Mouse (Mus musculus): ENCODE measurements around the gene Idh1. TPM values are rescaled to one million over a fixed set of nuclear protein-coding genes. Genes with fewer than 3 reads are reported as not detected.

Idh1 gene
- polyA plus RNA-seq, 1 experiment from 2014 or later: 436 TPM

GRCm38 (mm10) chr1:65144783-65145182 lies 41.5 kb downstream of the Idh1 start:
- Histone ChIP-seq H3K27me3 (ENCODE audit: control insufficient read depth, insufficient read depth, low read length) (no peaks in the 10 kb centered on the region), H3K4me1 (ENCODE audit: control insufficient read depth, insufficient read depth, low read length) (no peaks in the 10 kb centered on the region), H3K27ac (ENCODE audit: low read depth, low read length) (no peak overlapping the region), H3K9me3 (ENCODE audit: control insufficient read depth, low read length) (no peaks in the 10 kb centered on the region), H3K4me2 (ENCODE audit: low read depth) (no peak overlapping the region), H3K4me3 (ENCODE audit: low read depth, low read length) (no peak overlapping the region), H3K9ac (ENCODE audit: low read length) (no peak overlapping the region), H3K36me3 (ENCODE audit: control insufficient read depth, insufficient read depth, low read length) (no peaks in the 10 kb centered on the region)
- ATAC-seq (ENCODE audit: insufficient read depth, low FRiP score, low TSS enrichment): no peak
- 89% methylated on average over 2 of the region's 2 CpGs for WGBS
- DNase-seq (ENCODE audit: low spot score): no peak

GRCm38 (mm10) chr1:65137560-65137959 lies 48.7 kb downstream of the Idh1 start:
- Histone ChIP-seq H3K4me2 (ENCODE audit: low read depth) (no peak overlapping the region), H3K36me3 (ENCODE audit: control insufficient read depth, insufficient read depth, low read length) (no peaks in the 10 kb centered on the region), H3K4me1 (ENCODE audit: control insufficient read depth, insufficient read depth, low read length) (no peaks in the 10 kb centered on the region), H3K27me3 (ENCODE audit: control insufficient read depth, insufficient read depth, low read length) (no peaks in the 10 kb centered on the region), H3K9me3 (ENCODE audit: control insufficient read depth, low read length) (no peaks in the 10 kb centered on the region), H3K4me3 (ENCODE audit: low read depth, low read length) (no peak overlapping the region), H3K27ac (ENCODE audit: low read depth, low read length) (no peak overlapping the region), H3K9ac (ENCODE audit: low read length) (no peak overlapping the region)
- whole genome bisulfite sequencing: 76% methylated on average over 6 of the region's 6 CpGs
- no peak for ATAC-seq (ENCODE audit: insufficient read depth, low FRiP score, low TSS enrichment)
- no peak for DNase-seq (ENCODE audit: low spot score)

GRCm38 (mm10) chr1:65132833-65133232 lies 53.5 kb downstream of the Idh1 start:
- Histone ChIP-seq H3K4me3 (ENCODE audit: low read depth, low read length) (no peak overlapping the region), H3K9ac (ENCODE audit: low read length) (no peak overlapping the region), H3K27me3 (ENCODE audit: control insufficient read depth, insufficient read depth, low read length) (no peaks in the 10 kb centered on the region), H3K27ac (ENCODE audit: low read depth, low read length) (no peak overlapping the region), H3K4me2 (ENCODE audit: low read depth) (no peak overlapping the region), H3K9me3 (ENCODE audit: control insufficient read depth, low read length) (no peaks in the 10 kb centered on the region), H3K36me3 (ENCODE audit: control insufficient read depth, insufficient read depth, low read length) (no peaks in the 10 kb centered on the region), H3K4me1 (ENCODE audit: control insufficient read depth, insufficient read depth, low read length) (no peaks in the 10 kb centered on the region)
- DNase-seq (ENCODE audit: low spot score) (no peak), ATAC-seq (ENCODE audit: insufficient read depth, low FRiP score, low TSS enrichment) (no peak)
- WGBS: 83% methylated on average over 1 of the region's 1 CpGs

GRCm38 (mm10) chr1:65131671-65132070 lies 54.6 kb downstream of the Idh1 start:
- DNase-seq (ENCODE audit: low spot score) (no peak), ATAC-seq (ENCODE audit: insufficient read depth, low FRiP score, low TSS enrichment) (no peak)
- H3K4me2 ChIP-seq (ENCODE audit: low read depth): no peak overlapping the region
- H3K4me3 ChIP-seq (ENCODE audit: low read depth, low read length): no peak overlapping the region
- H3K27ac ChIP-seq (ENCODE audit: low read depth, low read length): no peak overlapping the region
- WGBS: 94% methylated on average over 1 of the region's 1 CpGs
- H3K9ac ChIP-seq (ENCODE audit: low read length): no peak overlapping the region
- no peaks in the 10 kb centered on the region for H3K27me3 ChIP-seq (ENCODE audit: control insufficient read depth, insufficient read depth, low read length)
- H3K9me3 ChIP-seq (ENCODE audit: control insufficient read depth, low read length): no peaks in the 10 kb centered on the region
- no peaks in the 10 kb centered on the region for H3K4me1 ChIP-seq (ENCODE audit: control insufficient read depth, insufficient read depth, low read length)
- no peaks in the 10 kb centered on the region for H3K36me3 ChIP-seq (ENCODE audit: control insufficient read depth, insufficient read depth, low read length)

- no peak overlapping the region for H3K4me2 ChIP-seq (ENCODE audit: low read depth)
- no peak overlapping the region for H3K9ac ChIP-seq (ENCODE audit: low read length)
- no peaks in the 10 kb centered on the region for H3K27me3 ChIP-seq (ENCODE audit: control insufficient read depth, insufficient read depth, low read length)
- no peak overlapping the region for H3K4me3 ChIP-seq (ENCODE audit: low read depth, low read length)
- 88% methylated on average over 3 of the region's 3 CpGs for WGBS
- no peaks in the 10 kb centered on the region for H3K9me3 ChIP-seq (ENCODE audit: control insufficient read depth, low read length)
- H3K4me1 ChIP-seq (ENCODE audit: control insufficient read depth, insufficient read depth, low read length): no peaks in the 10 kb centered on the region
- H3K36me3 ChIP-seq (ENCODE audit: control insufficient read depth, insufficient read depth, low read length): no peaks in the 10 kb centered on the region
- H3K27ac ChIP-seq (ENCODE audit: low read depth, low read length): no peak overlapping the region
- ATAC-seq (ENCODE audit: insufficient read depth, low FRiP score, low TSS enrichment) (no peak), DNase-seq (ENCODE audit: low spot score) (no peak)
Observed at GRCm38 (mm10) chr1:65130226-65130625, 56.1 kb downstream of the Idh1 start.

- Histone ChIP-seq H3K4me2 (ENCODE audit: low read depth) (no peak overlapping the region), H3K4me1 (ENCODE audit: control insufficient read depth, insufficient read depth, low read length) (no peaks in the 10 kb centered on the region), H3K4me3 (ENCODE audit: low read depth, low read length) (no peak overlapping the region), H3K27ac (ENCODE audit: low read depth, low read length) (no peak overlapping the region), H3K9me3 (ENCODE audit: control insufficient read depth, low read length) (no peaks in the 10 kb centered on the region), H3K9ac (ENCODE audit: low read length) (no peak overlapping the region), H3K36me3 (ENCODE audit: control insufficient read depth, insufficient read depth, low read length) (no peaks in the 10 kb centered on the region), H3K27me3 (ENCODE audit: control insufficient read depth, insufficient read depth, low read length) (no peaks in the 10 kb centered on the region)
- ATAC-seq (ENCODE audit: insufficient read depth, low FRiP score, low TSS enrichment) (no peak), DNase-seq (ENCODE audit: low spot score) (no peak)
- 79% methylated on average over 3 of the region's 3 CpGs for WGBS
Observed at GRCm38 (mm10) chr1:65129634-65130180, 56.6 kb downstream of the Idh1 start.

- 30% methylated on average over 9 of the region's 9 CpGs for WGBS
- Histone ChIP-seq H3K9me3 (ENCODE audit: control insufficient read depth, low read length) (no peaks in the 10 kb centered on the region), H3K9ac (ENCODE audit: low read length) (no peak within 1 kb of the TSS), H3K4me2 (ENCODE audit: low read depth) (peak within 1 kb of the TSS; percentile 32; the same call in 1 of the 2 replicates), H3K4me3 (ENCODE audit: low read depth, low read length) (no peak within 1 kb of the TSS), H3K27ac (ENCODE audit: low read depth, low read length) (no peak within 1 kb of the TSS), H3K4me1 (ENCODE audit: control insufficient read depth, insufficient read depth, low read length) (no peaks in the 10 kb centered on the region), H3K27me3 (ENCODE audit: control insufficient read depth, insufficient read depth, low read length) (no peaks in the 10 kb centered on the region), H3K36me3 (ENCODE audit: control insufficient read depth, insufficient read depth, low read length) (no peaks in the 10 kb centered on the region)
- ATAC-seq (ENCODE audit: insufficient read depth, low FRiP score, low TSS enrichment) (no peak), DNase-seq (ENCODE audit: low spot score) (no peak)
Observed at GRCm38 (mm10) chr1:65122574-65123372, 63.5 kb downstream of the Idh1 start, which contains the start of gene D630023F18Rik. Gene D630023F18Rik, minus strand, starts transcription at chr1:65123214.

- Histone ChIP-seq H3K27me3 (ENCODE audit: control insufficient read depth, insufficient read depth, low read length) (no peaks in the 10 kb centered on the region), H3K9me3 (ENCODE audit: control insufficient read depth, low read length) (no peaks in the 10 kb centered on the region), H3K27ac (ENCODE audit: low read depth, low read length) (no peak within 1 kb of the TSS), H3K4me1 (ENCODE audit: control insufficient read depth, insufficient read depth, low read length) (no peaks in the 10 kb centered on the region), H3K4me2 (ENCODE audit: low read depth) (no peak within 1 kb of the TSS), H3K4me3 (ENCODE audit: low read depth, low read length) (no peak within 1 kb of the TSS), H3K36me3 (ENCODE audit: control insufficient read depth, insufficient read depth, low read length) (no peaks in the 10 kb centered on the region), H3K9ac (ENCODE audit: low read length) (no peak within 1 kb of the TSS)
- ATAC-seq (ENCODE audit: insufficient read depth, low FRiP score, low TSS enrichment) (no peak), DNase-seq (ENCODE audit: low spot score) (no peak)
- WGBS: 85% methylated on average over 1 of the region's 1 CpGs
Observed at GRCm38 (mm10) chr1:65119438-65119837, 66.9 kb downstream of the Idh1 start, which contains the start of gene Gm28845. Gene Gm28845, minus strand, starts transcription at chr1:65119558.
